Mouse (Mus musculus): Measurements from ENCODE around the gene Eci2. TPM values are rescaled to one million over a fixed set of nuclear protein-coding genes. Genes with fewer than 3 reads are reported as not detected.

Eci2 gene
- total RNA-seq, 4 experiments from 2014 or later: 46.2 to 59.1 (median 50.7) TPM

Other genes starting within 250 kb of the Eci2 start
- 10 to 100 TPM; 57.2 to 81.4 (median 72.1) TPM for gene Prpf4b, start 151.8 kb downstream of the Eci2 start, total RNA-seq (2022)
- gene Fam217a, start 102.8 kb downstream of the Eci2 start, total RNA-seq (2022): 1 to 10 TPM in 3 of 4 experiments, under 1 TPM in 1; 0.98 to 1.6 (median 1.3) TPM
- not detected for gene 4933417A18Rik, start 102.7 kb downstream of the Eci2 start, total RNA-seq (2022)
- gene Eci3, start 63.3 kb downstream of the Eci2 start, total RNA-seq (2022): 1 to 10 TPM in 2 of 4 experiments, under 1 TPM in 2; 0.41 to 2.0 (median 0.90) TPM

Data from left cerebral cortex, adult 8-10 months (tissue).